Mouse (Mus musculus) embryonic facial prominence, embryonic 10.5 days (tissue): ENCODE data around the gene Sag. TPM values are rescaled to one million over a fixed set of nuclear protein-coding genes. Genes with fewer than 3 reads are reported as not detected.
"Not testable (repeated sequence)": the region's sequence is repeated elsewhere in the genome, so short reads cannot be mapped to it uniquely, and the experiment has no call there.

Experiments
- DNase-seq: peaks from one replicate; pipeline ENCODE4 v3.0.0-alpha.2; 2017; ENCODE audit warnings: low spot score
- H3K27ac ChIP-seq: fragments of 300-500 bp; sonication (generic); replicated peaks from 2 replicates; pipeline ENCODE4 v1.5.1; 2016; ENCODE audit warnings: mild to moderate bottlenecking
- H3K27me3 ChIP-seq: fragments of 300-500 bp; sonication (generic); replicated peaks from 2 replicates; pipeline ENCODE4 v1.6.1; 2016; ENCODE audit warnings: low read depth, mild to moderate bottlenecking; ENCODE audit not compliant: poor library complexity, severe bottlenecking
- H3K36me3 ChIP-seq: fragments of 300-500 bp; sonication (generic); replicated peaks from 2 replicates; pipeline ENCODE4 v1.6.1; 2016; ENCODE audit warnings: mild to moderate bottlenecking, moderate library complexity
- H3K4me1 ChIP-seq: fragments of 300-500 bp; sonication (generic); 2 replicates; pipeline ENCODE4 v1.6.1; 2016
- H3K4me3 ChIP-seq: fragments of 300-500 bp; sonication (generic); 2 replicates; pipeline ENCODE4 v1.5.1; 2016; ENCODE audit warnings: mild to moderate bottlenecking, moderate library complexity
- H3K9me3 ChIP-seq: fragments of 300-500 bp; sonication (generic); 2 replicates; pipeline ENCODE4 v1.6.1; 2016; ENCODE audit warnings: mild to moderate bottlenecking
- WGBS: fragments of 180-500 bp; shearing (Covaris S2); methylation state at CpG from one replicate; pipeline ENCODE4 v1.1.7; 2016; 5-methylcytosine and 5-hydroxymethylcytosine counted together
- polyA plus RNA-seq: library from polyadenylated mRNA; unstranded; fragments of >200 nt; fragmentation: Nextera tagmentation; extraction: Ambion mirVana; gene quantifications from 2 replicates; pipeline ENCODE4 v1.2.1, GENCODE M21; 2016

Gene Sag
- polyA plus RNA-seq, 1 experiment from 2014 or later, result 5.6 TPM

GRCm38 (mm10) chr1:87826474-87826873 lies 23.0 kb downstream of the Sag start:
- no peak for DNase-seq
- H3K9me3 ChIP-seq, result no peaks in the 10 kb centered on the region
- peaks cover 12% of the 10 kb centered on the region for H3K4me1 ChIP-seq
- no peaks in the 10 kb centered on the region for H3K36me3 ChIP-seq
- WGBS, result 73% methylated on average over 2 of the region's 2 CpGs
- no peak overlapping the region for H3K27ac ChIP-seq
- no peaks in the 10 kb centered on the region for H3K27me3 ChIP-seq
- H3K4me3 ChIP-seq, result no peak overlapping the region

GRCm38 (mm10) chr1:87827476-87827875 lies 24.0 kb downstream of the Sag start:
- not testable (repeated sequence) for H3K9me3 ChIP-seq, H3K36me3 ChIP-seq, H3K4me3 ChIP-seq, H3K27ac ChIP-seq, DNase-seq, H3K27me3 ChIP-seq
- WGBS, result 88% methylated on average over 1 of the region's 1 CpGs
- H3K4me1 ChIP-seq, result peaks cover 12% of the 10 kb centered on the region

- H3K27me3 ChIP-seq, result no peaks in the 10 kb centered on the region
- H3K4me1 ChIP-seq, result peaks cover 12% of the 10 kb centered on the region
- DNase-seq, result no peak
- H3K36me3 ChIP-seq, result no peaks in the 10 kb centered on the region
- 73% methylated on average over 9 of the region's 9 CpGs for WGBS
- no peak overlapping the region for H3K4me3 ChIP-seq
- H3K27ac ChIP-seq, result no peak overlapping the region
- H3K9me3 ChIP-seq, result no peaks in the 10 kb centered on the region
Measured at GRCm38 (mm10) chr1:87828185-87828584, 24.7 kb downstream of the Sag start.

- Histone ChIP-seq H3K36me3 (no peaks in the 10 kb centered on the region), H3K27me3 (no peaks in the 10 kb centered on the region), H3K4me1 (peaks cover 12% of the 10 kb centered on the region), H3K27ac (no peak overlapping the region), H3K4me3 (no peak overlapping the region), H3K9me3 (no peaks in the 10 kb centered on the region)
- 56% methylated on average over 7 of the region's 7 CpGs for WGBS
- no peak for DNase-seq
Measured at GRCm38 (mm10) chr1:87828926-87829580, 25.6 kb downstream of the Sag start.

GRCm38 (mm10) chr1:87829621-87830211 lies 26.2 kb downstream of the Sag start:
- Histone ChIP-seq H3K4me1 (peaks cover 12% of the 10 kb centered on the region), H3K27ac (peak overlapping the region; percentile 19; the same call in 1 of the 2 replicates), H3K36me3 (no peaks in the 10 kb centered on the region), H3K27me3 (no peaks in the 10 kb centered on the region), H3K4me3 (no peak overlapping the region), H3K9me3 (no peaks in the 10 kb centered on the region)
- 70% methylated on average over 6 of the region's 6 CpGs for WGBS
- DNase-seq, result no peak

GRCm38 (mm10) chr1:87836453-87836852 lies 33.0 kb downstream of the Sag start:
- H3K4me1 ChIP-seq, result peaks cover 11% of the 10 kb centered on the region
- no peak for DNase-seq
- no peaks in the 10 kb centered on the region for H3K9me3 ChIP-seq
- 60% methylated on average over 1 of the region's 1 CpGs for WGBS
- H3K36me3 ChIP-seq, result no peaks in the 10 kb centered on the region
- H3K4me3 ChIP-seq, result no peak overlapping the region
- no peaks in the 10 kb centered on the region for H3K27me3 ChIP-seq
- 0 out of 2 replicates have a peak overlapping the region, but pooled peaks have one; percentile 61 for H3K27ac ChIP-seq

GRCm38 (mm10) chr1:87837018-87837417 lies 33.5 kb downstream of the Sag start:
- DNase-seq, result peak; percentile 30
- 33% methylated on average over 5 of the region's 5 CpGs for WGBS
- H3K27me3 ChIP-seq, result no peaks in the 10 kb centered on the region
- peaks cover 11% of the 10 kb centered on the region for H3K4me1 ChIP-seq
- no peaks in the 10 kb centered on the region for H3K9me3 ChIP-seq
- no peaks in the 10 kb centered on the region for H3K36me3 ChIP-seq
- no peak overlapping the region for H3K4me3 ChIP-seq
- peak overlapping the region; percentile 61 for H3K27ac ChIP-seq

- H3K27ac ChIP-seq, result no peak overlapping the region
- DNase-seq, result no peak
- H3K36me3 ChIP-seq, result no peaks in the 10 kb centered on the region
- H3K9me3 ChIP-seq, result no peaks in the 10 kb centered on the region
- H3K27me3 ChIP-seq, result no peaks in the 10 kb centered on the region
- WGBS, result 75% methylated on average over 11 of the region's 11 CpGs
- no peak overlapping the region for H3K4me3 ChIP-seq
- H3K4me1 ChIP-seq, result peaks cover 11% of the 10 kb centered on the region
Measured at GRCm38 (mm10) chr1:87840411-87841208, 37.1 kb downstream of the Sag start.

GRCm38 (mm10) chr1:87846801-87847474 lies 43.5 kb downstream of the Sag start:
- WGBS, result 23% methylated on average over 2 of the region's 2 CpGs
- peak; percentile 61 for DNase-seq
- Histone ChIP-seq H3K27ac (peak overlapping the region; percentile 41; the same call in 1 of the 2 replicates), H3K9me3 (no peaks in the 10 kb centered on the region), H3K4me1 (peaks cover 33% of the 10 kb centered on the region), H3K36me3 (no peaks in the 10 kb centered on the region), H3K4me3 (no peak overlapping the region), H3K27me3 (no peaks in the 10 kb centered on the region)

GRCm38 (mm10) chr1:87847475-87848168 lies 44.1 kb downstream of the Sag start:
- Histone ChIP-seq H3K9me3 (no peaks in the 10 kb centered on the region), H3K4me3 (no peak overlapping the region), H3K27ac (no peak overlapping the region), H3K27me3 (no peaks in the 10 kb centered on the region), H3K4me1 (peaks cover 39% of the 10 kb centered on the region), H3K36me3 (no peaks in the 10 kb centered on the region)
- DNase-seq, result no peak
- WGBS, result 50% methylated on average over 4 of the region's 4 CpGs

- Histone ChIP-seq H3K9me3 (no peaks in the 10 kb centered on the region), H3K27ac (no peak overlapping the region), H3K27me3 (no peaks in the 10 kb centered on the region), H3K4me3 (no peak overlapping the region), H3K36me3 (no peaks in the 10 kb centered on the region), H3K4me1 (peaks cover 43% of the 10 kb centered on the region)
- no peak for DNase-seq
- 72% methylated on average over 11 of the region's 11 CpGs for WGBS
Measured at GRCm38 (mm10) chr1:87848237-87848996, 44.9 kb downstream of the Sag start.
